Mouse (Mus musculus): ENCODE measurements at regions not wholly inside any gene's neighbourhood (a gene's known extent, or its start where the extent isn't known, plus 50 kb on each side); places are given as distances from the start of the nearest gene placed in this dataset.

DNA sequence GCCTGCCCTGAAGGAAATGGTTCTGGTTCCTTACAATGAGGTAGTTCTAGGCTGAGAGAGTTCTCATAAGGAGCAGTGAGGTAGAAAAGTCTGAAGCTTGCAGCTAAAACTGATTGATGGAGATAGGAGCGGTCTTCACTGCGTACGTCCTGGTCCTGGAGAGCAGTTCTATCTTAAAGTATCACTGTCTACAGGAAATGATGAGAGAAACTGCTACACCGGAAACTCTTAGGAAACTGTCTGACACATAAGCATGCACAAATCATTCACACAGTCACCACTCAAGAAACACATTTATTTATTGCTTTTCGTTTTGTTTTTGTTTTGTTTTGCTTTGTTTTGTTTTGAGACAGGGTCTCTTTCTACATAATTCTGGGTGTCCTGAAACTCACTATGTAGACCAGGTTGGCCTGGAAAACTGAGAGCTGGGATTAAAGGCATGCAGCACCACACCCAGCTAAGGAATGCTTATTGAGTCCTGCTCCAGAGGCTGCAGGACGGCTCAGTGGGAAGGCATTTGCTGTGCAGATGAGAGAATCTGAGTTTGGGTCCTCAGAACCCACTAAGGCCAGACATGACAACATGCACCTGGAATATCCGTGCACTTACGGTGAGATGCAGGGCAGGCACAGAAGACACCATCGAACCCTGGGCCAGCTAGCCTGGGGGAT is 55.4 kb upstream of the Arglu1 start:
- Histone ChIP-seq H3K4me2 (ENCODE audit: low read depth) (no peak overlapping the region), H3K9me3 (ENCODE audit: low read length) (no peaks in the 10 kb centered on the region), H3K27ac (ENCODE audit: low read depth, low read length) (no peak overlapping the region), H3K36me3 (ENCODE audit: insufficient read depth) (no peaks in the 10 kb centered on the region), H3K4me1 (ENCODE audit: insufficient read depth) (no peaks in the 10 kb centered on the region), H3K27me3 (ENCODE audit: insufficient read depth, low read length) (no peaks in the 10 kb centered on the region), H3K4me3 (ENCODE audit: low read depth, low read length) (no peak overlapping the region), H3K9ac (no peak overlapping the region)
- TF ChIP-seq CTCF (IDR thresholded peaks at IDR 0.05; ENCODE audit: low read depth) = no peak
- DNase-seq = no peak
- no peak for ATAC-seq
- WGBS = 91% methylated on average over 9 of the region's 9 CpGs

All from forebrain, postnatal 0 days (tissue).